Mouse (Mus musculus) olfactory bulb, adult 2 months (tissue): ENCODE data around the gene Tmem150a.

Experiments
- CTCF ChIP-seq: fragments of 200-500 bp; IDR thresholded peaks from 2 replicates; pipeline ENCODE4 v1.5.1; 2012; ENCODE audit warnings: low read depth, mild to moderate bottlenecking, low read length, moderate library complexity; ENCODE audit not compliant: insufficient read depth
- POLR2A ChIP-seq: fragments of 200-500 bp; IDR thresholded peaks from 2 replicates; pipeline ENCODE4 v1.6.1; 2012; ENCODE audit warnings: mild to moderate bottlenecking, low read depth, low read length, moderate library complexity; ENCODE audit not compliant: insufficient read depth

GRCm38 (mm10) chr6:72367460-72367974 is 12.3 kb downstream of the Tmem150a start:
- no peak for TF ChIP-seq POLR2A
- TF ChIP-seq CTCF, result no peak
